Mouse (Mus musculus) hindbrain, embryonic 10.5 days (tissue): ENCODE data around the gene Gm45717. TPM values are rescaled to one million over a fixed set of nuclear protein-coding genes. Genes with fewer than 3 reads are reported as not detected.

Experiments
- DNase-seq: peaks from one replicate; pipeline ENCODE4 v3.0.0-alpha.2; 2017; ENCODE audit warnings: low spot score
- H3K27ac ChIP-seq: fragments of 300-500 bp; sonication (generic); 2 replicates; pipeline ENCODE4 v1.5.1; 2016; ENCODE audit warnings: mild to moderate bottlenecking, moderate library complexity
- H3K27me3 ChIP-seq: fragments of 300-500 bp; sonication (generic); 2 replicates; pipeline ENCODE4 v1.6.1; 2016; ENCODE audit warnings: mild to moderate bottlenecking; ENCODE audit not compliant: poor library complexity, insufficient read depth, severe bottlenecking
- H3K36me3 ChIP-seq: fragments of 300-500 bp; sonication (generic); 2 replicates; pipeline ENCODE4 v1.6.1; 2016; ENCODE audit warnings: mild to moderate bottlenecking, moderate library complexity
- H3K4me1 ChIP-seq: fragments of 300-500 bp; sonication (generic); replicated peaks from 2 replicates; pipeline ENCODE4 v1.6.1; 2016; ENCODE audit warnings: mild to moderate bottlenecking
- H3K4me3 ChIP-seq: fragments of 300-500 bp; sonication (generic); 2 replicates; pipeline ENCODE4 v1.5.1; 2016; ENCODE audit warnings: mild to moderate bottlenecking, moderate library complexity
- H3K9me3 ChIP-seq: fragments of 300-500 bp; sonication (generic); 2 replicates; pipeline ENCODE4 v1.6.1; 2016; ENCODE audit warnings: mild to moderate bottlenecking, moderate library complexity
- WGBS: fragments of 180-500 bp; shearing (Covaris S2); methylation state at CpG from one replicate; pipeline ENCODE4 v1.1.7; 2016; 5-methylcytosine and 5-hydroxymethylcytosine counted together
- polyA plus RNA-seq: library from polyadenylated mRNA; unstranded; fragments of >200 nt; fragmentation: Nextera tagmentation; extraction: Ambion mirVana; gene quantifications from 2 replicates; pipeline ENCODE4 v1.2.1, GENCODE M21; 2016

Gm45717 gene
- polyA plus RNA-seq, 1 experiment from 2014 or later = 0.35 TPM

DNA sequence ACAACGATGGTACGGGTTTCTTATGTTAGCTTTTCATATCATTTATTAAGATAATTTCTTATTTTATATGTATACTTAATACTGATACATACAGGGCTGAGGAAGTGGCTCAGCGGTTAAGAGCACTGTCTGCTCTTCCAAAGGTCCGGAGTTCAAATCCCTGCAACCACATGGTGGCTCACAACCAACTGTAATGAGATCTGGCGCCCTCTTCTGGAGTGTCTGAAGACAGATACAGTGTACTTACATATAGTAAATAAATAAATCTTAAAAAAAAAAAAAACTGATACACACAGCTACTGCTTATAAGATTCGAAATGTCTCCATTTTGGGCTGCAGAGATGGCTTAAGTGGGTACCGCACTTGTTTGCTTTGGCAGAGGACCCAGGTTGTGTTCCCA lies 48.0 kb downstream of the Gm45717 start:
- 84% methylated on average over 7 of the region's 7 CpGs for WGBS
- no peak overlapping the region for H3K4me3 ChIP-seq
- no peaks in the 10 kb centered on the region for H3K9me3 ChIP-seq
- no peak for DNase-seq
- peaks cover 13% of the 10 kb centered on the region for H3K4me1 ChIP-seq
- H3K36me3 ChIP-seq = no peaks in the 10 kb centered on the region
- 0 out of 2 replicates have a peak, but pooled peaks cover 3% of the 10 kb centered on the region for H3K27me3 ChIP-seq
- H3K27ac ChIP-seq = no peak overlapping the region

- H3K36me3 ChIP-seq = no peaks in the 10 kb centered on the region
- WGBS = 88% methylated on average over 13 of the region's 13 CpGs
These were observed 48.6 kb downstream of the Gm45717 start for GRCm38 (mm10) chr7:140907131-140907530.

GRCm38 (mm10) chr7:140905642-140906081 lies 50.1 kb downstream of the Gm45717 start:
- H3K4me1 ChIP-seq = peaks cover 20% of the 10 kb centered on the region
- H3K27ac ChIP-seq = no peak overlapping the region
- H3K27me3 ChIP-seq = 0 out of 2 replicates have a peak, but pooled peaks cover 3% of the 10 kb centered on the region
- DNase-seq = no peak
- 88% methylated on average over 2 of the region's 2 CpGs for WGBS
- no peaks in the 10 kb centered on the region for H3K9me3 ChIP-seq
- no peak overlapping the region for H3K4me3 ChIP-seq
- no peaks in the 10 kb centered on the region for H3K36me3 ChIP-seq

More at GRCm38 (mm10) chr7:140907131-140907530, 48.6 kb downstream of the Gm45717 start:
- peaks cover 16% of the 10 kb centered on the region for H3K4me1 ChIP-seq
- H3K27me3 ChIP-seq = 0 out of 2 replicates have a peak, but pooled peaks cover 3% of the 10 kb centered on the region
- DNase-seq = no peak
- no peak overlapping the region for H3K4me3 ChIP-seq
- H3K9me3 ChIP-seq = no peaks in the 10 kb centered on the region
- H3K27ac ChIP-seq = no peak overlapping the region

GRCm38 (mm10) chr7:140903212-140903611 lies 52.5 kb downstream of the Gm45717 start:
- Histone ChIP-seq H3K36me3 (peaks cover 20% of the 10 kb centered on the region), H3K4me1 (peaks cover 11% of the 10 kb centered on the region; the same call in 1 of the 2 replicates), H3K27me3 (0 out of 2 replicates have a peak, but pooled peaks cover 3% of the 10 kb centered on the region), H3K9me3 (no peaks in the 10 kb centered on the region), H3K27ac (0 out of 2 replicates have a peak overlapping the region, but pooled peaks have one; percentile 8), H3K4me3 (no peak overlapping the region)
- DNase-seq = peak; percentile 76
- WGBS = 25% methylated on average over 13 of the region's 13 CpGs

DNA sequence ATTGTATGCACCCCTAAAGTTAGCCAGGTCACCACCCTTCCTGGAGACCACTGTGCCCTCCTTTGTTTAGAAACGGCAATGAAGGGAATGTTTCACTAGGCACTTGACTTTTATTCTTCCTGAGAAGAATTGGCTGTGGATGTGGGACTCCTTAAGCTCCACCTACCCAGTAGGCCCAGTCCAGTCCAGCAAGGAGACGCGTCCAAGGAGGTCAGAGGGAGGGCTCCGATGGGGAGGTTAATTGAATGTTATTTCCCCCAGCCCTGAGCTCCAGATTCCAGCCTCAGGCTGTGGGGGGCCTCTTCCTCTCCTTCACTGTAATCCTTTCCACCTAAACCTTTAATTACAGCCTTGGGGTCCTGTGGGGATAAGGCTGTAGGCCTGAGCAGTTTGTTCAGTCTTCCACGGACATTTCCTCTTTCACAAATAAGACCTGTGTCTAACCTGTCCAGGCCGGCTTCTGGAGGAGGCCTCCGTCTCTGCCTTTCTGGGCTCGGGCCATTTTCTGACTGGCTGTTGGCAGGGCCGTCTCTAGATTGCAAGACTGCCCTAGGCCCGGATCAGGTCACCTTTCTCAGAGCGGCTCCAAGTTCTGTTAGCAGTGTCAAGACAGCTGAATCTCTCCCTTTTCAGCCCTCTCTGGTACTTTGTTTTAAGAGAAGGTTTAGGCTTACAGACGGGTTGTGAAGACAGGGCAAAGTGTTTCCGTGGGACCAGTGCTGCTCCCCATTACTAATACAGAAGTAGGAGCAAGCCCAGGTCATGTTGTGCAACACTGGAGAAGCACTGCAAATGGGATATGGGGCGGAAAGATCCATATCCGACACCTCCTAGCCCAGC lies 53.5 kb downstream of the Gm45717 start:
- Histone ChIP-seq H3K9me3 (no peaks in the 10 kb centered on the region), H3K4me1 (peaks cover 11% of the 10 kb centered on the region; the same call in 1 of the 2 replicates), H3K27ac (peak overlapping the region; percentile 8), H3K27me3 (0 out of 2 replicates have a peak, but pooled peaks cover 3% of the 10 kb centered on the region), H3K4me3 (no peak overlapping the region), H3K36me3 (peaks cover 30% of the 10 kb centered on the region)
- WGBS = 79% methylated on average over 15 of the region's 15 CpGs
- no peak for DNase-seq

GRCm38 (mm10) chr7:140900220-140900619 lies 55.5 kb downstream of the Gm45717 start, which contains the start of gene Cox8b:
TSS of gene Cox8b (minus strand) at chr7:140900446.
- 83% methylated on average over 10 of the region's 10 CpGs for WGBS
- no peak within 1 kb of the TSS for H3K27ac ChIP-seq
- H3K36me3 ChIP-seq = peaks cover 50% of the 10 kb centered on the region
- H3K4me1 ChIP-seq = peaks cover 11% of the 10 kb centered on the region; the same call in 1 of the 2 replicates
- H3K4me3 ChIP-seq = no peak within 1 kb of the TSS
- no peak for DNase-seq
- no peaks in the 10 kb centered on the region for H3K27me3 ChIP-seq
- no peaks in the 10 kb centered on the region for H3K9me3 ChIP-seq

Other genes with a start within 250 kb of the Gm45717 start
- not detected in 2 replicates for gene Cyp2e1, start 192.2 kb downstream of the Gm45717 start, polyA plus RNA-seq
- gene Syce1, start 168.1 kb downstream of the Gm45717 start, polyA plus RNA-seq = 0.27 TPM in 1 of 2 replicates, not detected in the other
- 3.5 and 5.1 TPM in 2 replicates for gene Zfp941, start 133.8 kb downstream of the Gm45717 start, polyA plus RNA-seq
- gene Urah, start 120.9 kb downstream of the Gm45717 start, polyA plus RNA-seq = 0.71 and 0.97 TPM in 2 replicates
- gene Scgb1c1, start 110.4 kb downstream of the Gm45717 start, polyA plus RNA-seq = not detected in 2 replicates
- gene Odf3, start 108.1 kb downstream of the Gm45717 start, polyA plus RNA-seq = not detected in 2 replicates
- gene Gm45785, start 99.6 kb downstream of the Gm45717 start, polyA plus RNA-seq = not detected in 2 replicates
- 67.0 and 81.7 TPM in 2 replicates for gene Ric8a, start 99.0 kb downstream of the Gm45717 start, polyA plus RNA-seq
- gene Bet1l, start 98.4 kb downstream of the Gm45717 start, polyA plus RNA-seq = 20.9 and 28.8 TPM in 2 replicates
- gene Psmd13, start 74.0 kb downstream of the Gm45717 start, polyA plus RNA-seq = 325 and 344 TPM in 2 replicates
- 27.3 and 28.3 TPM in 2 replicates for gene Sirt3, start 73.6 kb downstream of the Gm45717 start, polyA plus RNA-seq
- gene Cox8b, start 55.5 kb downstream of the Gm45717 start, polyA plus RNA-seq = not detected in 2 replicates
- 0.21 TPM in 1 of 2 replicates, not detected in the other for gene Nlrp6, start 35.0 kb downstream of the Gm45717 start, polyA plus RNA-seq
- 16.8 and 17.0 TPM in 2 replicates for gene Pgghg, start 14.5 kb downstream of the Gm45717 start, polyA plus RNA-seq
- gene Ifitm5, start 5.6 kb downstream of the Gm45717 start, polyA plus RNA-seq = 1.3 and 2.7 TPM in 2 replicates
- 388 and 494 TPM in 2 replicates for gene Ifitm2, start 50 bp upstream of the Gm45717 start, polyA plus RNA-seq
- gene Ifitm1, start 11.3 kb upstream of the Gm45717 start, polyA plus RNA-seq = 5.1 and 6.9 TPM in 2 replicates
- 21.0 and 23.9 TPM in 2 replicates for gene Ifitm3, start 54.8 kb upstream of the Gm45717 start, polyA plus RNA-seq
- not detected in 2 replicates for gene Ifitm6, start 62.0 kb upstream of the Gm45717 start, polyA plus RNA-seq
- not detected in 2 replicates for gene Gm17387, start 73.2 kb upstream of the Gm45717 start, polyA plus RNA-seq
- 26.4 and 35.1 TPM in 2 replicates for gene B4galnt4, start 105.2 kb upstream of the Gm45717 start, polyA plus RNA-seq
- 5.1 and 5.2 TPM in 2 replicates for gene Pkp3, start 122.3 kb upstream of the Gm45717 start, polyA plus RNA-seq
- 1.9 and 2.7 TPM in 2 replicates for gene Sigirr, start 144.6 kb upstream of the Gm45717 start, polyA plus RNA-seq
- 0.20 and 1.6 TPM in 2 replicates for gene Ano9, start 161.9 kb upstream of the Gm45717 start, polyA plus RNA-seq
- 80.1 and 80.2 TPM in 2 replicates for gene Ptdss2, start 166.4 kb upstream of the Gm45717 start, polyA plus RNA-seq
- 68.4 and 72.4 TPM in 2 replicates for gene Rnh1, start 216.9 kb upstream of the Gm45717 start, polyA plus RNA-seq
- 96.8 and 115 TPM in 2 replicates for gene Hras, start 238.1 kb upstream of the Gm45717 start, polyA plus RNA-seq
- gene Lrrc56, start 238.2 kb upstream of the Gm45717 start, polyA plus RNA-seq = 14.9 and 17.3 TPM in 2 replicates